Mouse (Mus musculus): ENCODE data around the gene Lpar2. TPM values are rescaled to one million over a fixed set of nuclear protein-coding genes. Genes with fewer than 3 reads are reported as not detected.

The Lpar2 gene
- polyA plus RNA-seq (2012) = 1.4 and 1.8 TPM in 2 replicates

GRCm38 (mm10) chr8:69822386-69823191, at the start of gene Lpar2:
Lpar2 (plus strand) TSS chr8:69822429.

GRCm38 (mm10) chr8:69774503-69775148, 47.6 kb upstream of the Lpar2 start, which contains the start of gene Gm20422:
Gm20422 (minus strand) TSS chr8:69774886.

GRCm38 (mm10) chr8:69790773-69791367, 31.4 kb upstream of the Lpar2 start, which contains the start of the genes Atp13a1 and Zfp866:
Atp13a1 (plus strand) TSS chr8:69791163.
Zfp866 (minus strand) TSS chr8:69791178.

GRCm38 (mm10) chr8:69808094-69808863, 13.9 kb upstream of the Lpar2 start, which contains the start of gene Gmip:
Gmip (plus strand) TSS chr8:69808679.

GRCm38 (mm10) chr8:69832298-69832853, 10.1 kb downstream of the Lpar2 start, which contains the start of gene Pbx4:
Pbx4 (plus strand) TSS chr8:69832491.

Other genes with a start within 250 kb of the Lpar2 start
- gene Zfp868, start 196.9 kb upstream of the Lpar2 start, polyA plus RNA-seq (2012) = 3.8 and 4.9 TPM in 2 replicates
- gene Zfp964, start 167.9 kb upstream of the Lpar2 start, polyA plus RNA-seq (2012) = not detected in 2 replicates
- gene Zfp869, start 111.7 kb upstream of the Lpar2 start, polyA plus RNA-seq (2012) = 1.2 and 2.9 TPM in 2 replicates
- gene Zfp963, start 72.5 kb upstream of the Lpar2 start, polyA plus RNA-seq (2012) = 0.34 and 1.2 TPM in 2 replicates
- gene Gm20422, start 47.5 kb upstream of the Lpar2 start, polyA plus RNA-seq (2012) = 1.1 and 2.0 TPM in 2 replicates
- 66.9 and 72.1 TPM in 2 replicates for gene Atp13a1, start 31.3 kb upstream of the Lpar2 start, polyA plus RNA-seq (2012)
- 0.95 and 1.9 TPM in 2 replicates for gene Zfp866, start 31.3 kb upstream of the Lpar2 start, polyA plus RNA-seq (2012)
- 55.4 and 65.7 TPM in 2 replicates for gene Gmip, start 13.8 kb upstream of the Lpar2 start, polyA plus RNA-seq (2012)
- gene Pbx4, start 10.1 kb downstream of the Lpar2 start, polyA plus RNA-seq (2012) = 53.7 and 82.5 TPM in 2 replicates
- gene Cilp2, start 65.3 kb downstream of the Lpar2 start, polyA plus RNA-seq (2012) = 0.23 and 0.24 TPM in 2 replicates
- 2.6 and 4.7 TPM in 2 replicates for gene Tssk6, start 79.8 kb downstream of the Lpar2 start, polyA plus RNA-seq (2012)
- 142 and 151 TPM in 2 replicates for gene Ndufa13, start 80.1 kb downstream of the Lpar2 start, polyA plus RNA-seq (2012)
- gene Yjefn3, start 80.3 kb downstream of the Lpar2 start, polyA plus RNA-seq (2012) = 1.4 and 2.5 TPM in 2 replicates
- gene Gatad2a, start 174.0 kb downstream of the Lpar2 start, polyA plus RNA-seq (2012) = 94.1 and 106 TPM in 2 replicates
- gene Mau2, start 220.3 kb downstream of the Lpar2 start, polyA plus RNA-seq (2012) = 30.2 and 31.7 TPM in 2 replicates
- gene Sugp1, start 220.4 kb downstream of the Lpar2 start, polyA plus RNA-seq (2012) = 39.8 and 41.2 TPM in 2 replicates